Mouse (Mus musculus) MEL-GATA-1-ER (cell line): ENCODE results near the gene Sc5d.
A peak's percentile ranks its signal among the peaks of the same experiment; 100 is the strongest.

Experiments
- DNase-seq: peaks from one replicate; pipeline ENCODE4 v3.0.0-alpha.2; 2012; ENCODE audit warnings: low read depth; ENCODE audit errors: extremely low read depth

Gene Sc5d

GRCm38 (mm10) chr9:42264145-42264544, at the start of gene Sc5d:
Sc5d (minus strand) TSS chr9:42264256.
- DNase-seq: peak; percentile 80

GRCm38 (mm10) chr9:42311311-42311710, 47.3 kb upstream of the Sc5d start:
- DNase-seq: no peak

- no peak for DNase-seq
These were observed 39.8 kb upstream of the Sc5d start for GRCm38 (mm10) chr9:42303894-42304293.

- DNase-seq: no peak
These were observed 37.1 kb upstream of the Sc5d start for GRCm38 (mm10) chr9:42301082-42301633.

- DNase-seq: no peak
These were observed 32.4 kb upstream of the Sc5d start for GRCm38 (mm10) chr9:42296297-42296922.

- DNase-seq: no peak
These were observed 30.1 kb upstream of the Sc5d start for GRCm38 (mm10) chr9:42294131-42294530.

GRCm38 (mm10) chr9:42293596-42293995, 29.5 kb upstream of the Sc5d start:
- DNase-seq: no peak

- DNase-seq: no peak
These were observed 29.0 kb upstream of the Sc5d start for GRCm38 (mm10) chr9:42293051-42293450.

GRCm38 (mm10) chr9:42279676-42280075, 15.6 kb upstream of the Sc5d start:
- DNase-seq: no peak

- no peak for DNase-seq
These were observed 14.0 kb upstream of the Sc5d start for GRCm38 (mm10) chr9:42278046-42278445.

- DNase-seq: no peak
These were observed 13.6 kb upstream of the Sc5d start for GRCm38 (mm10) chr9:42277606-42278005.

GRCm38 (mm10) chr9:42277162-42277561, 13.1 kb upstream of the Sc5d start:
- no peak for DNase-seq

- DNase-seq: no peak
These were observed 11.7 kb upstream of the Sc5d start for GRCm38 (mm10) chr9:42275761-42276145.

- no peak for DNase-seq
These were observed 11.1 kb upstream of the Sc5d start for GRCm38 (mm10) chr9:42275027-42275760.

- no peak for DNase-seq
These were observed 9.7 kb upstream of the Sc5d start for GRCm38 (mm10) chr9:42273682-42274296.

- no peak for DNase-seq
These were observed 9.1 kb upstream of the Sc5d start for GRCm38 (mm10) chr9:42273174-42273573.

GRCm38 (mm10) chr9:42272690-42273089, 8.6 kb upstream of the Sc5d start:
- DNase-seq: no peak

GRCm38 (mm10) chr9:42271456-42271855, 7.4 kb upstream of the Sc5d start:
- DNase-seq: no peak

- DNase-seq: no peak
These were observed 6.6 kb upstream of the Sc5d start for GRCm38 (mm10) chr9:42270617-42271016.

GRCm38 (mm10) chr9:42270081-42270480, 6.0 kb upstream of the Sc5d start:
- no peak for DNase-seq

GRCm38 (mm10) chr9:42268371-42268770, 4.3 kb upstream of the Sc5d start:
- no peak for DNase-seq

GRCm38 (mm10) chr9:42265309-42265708, 1.3 kb upstream of the Sc5d start:
- DNase-seq: no peak
